Mouse (Mus musculus): ENCODE measurements at regions not wholly inside any gene's neighbourhood (a gene's known extent, or its start where the extent isn't known, plus 50 kb on each side); places are given as distances from the start of the nearest gene placed in this dataset.

DNA sequence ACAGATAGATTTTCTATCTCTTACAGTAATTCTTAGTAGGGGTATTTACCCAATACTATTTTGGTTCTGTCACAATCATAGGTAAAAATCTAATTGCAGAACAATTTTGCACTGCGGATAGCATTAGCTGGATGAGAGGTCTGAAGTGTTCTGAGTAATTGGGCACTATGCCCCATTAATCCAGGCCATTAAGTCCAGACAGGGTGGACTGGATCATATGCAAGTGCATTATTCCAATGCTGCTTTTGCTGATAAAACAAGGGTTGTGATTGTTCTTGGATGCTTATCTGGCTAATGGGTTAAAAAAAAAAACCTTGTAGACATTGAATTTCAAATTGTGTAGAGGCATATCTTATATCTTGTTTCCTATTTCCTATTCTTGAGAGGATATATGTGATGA is 1732.6 kb upstream of the Gm6569 start:
- Histone ChIP-seq H3K9me3 (replicated peaks; ENCODE audit: low read length) (no peaks in the 10 kb centered on the region), H3K36me3 (ENCODE audit: insufficient read depth, low read length) (no peaks in the 10 kb centered on the region), H3K4me2 (ENCODE audit: low read length) (no peak overlapping the region), H3K4me1 (replicated peaks; ENCODE audit: insufficient read depth, low read length) (no peaks in the 10 kb centered on the region), H3K27ac (no peak overlapping the region), H3K27me3 (ENCODE audit: insufficient read depth, low read length) (no peaks in the 10 kb centered on the region), H3K9ac (ENCODE audit: low read depth, low read length) (no peak overlapping the region), H3K4me3 (replicated peaks; ENCODE audit: low read depth, low read length) (no peak overlapping the region)
- DNase-seq (ENCODE audit: low spot score) (no peak), ATAC-seq (replicated peaks; ENCODE audit: low FRiP score, low read depth) (no peak)
- no peak for TF ChIP-seq CTCF (IDR thresholded peaks at IDR 0.05; ENCODE audit: low read depth)
- WGBS = 63% methylated on average over 1 of the region's 1 CpGs

DNA sequence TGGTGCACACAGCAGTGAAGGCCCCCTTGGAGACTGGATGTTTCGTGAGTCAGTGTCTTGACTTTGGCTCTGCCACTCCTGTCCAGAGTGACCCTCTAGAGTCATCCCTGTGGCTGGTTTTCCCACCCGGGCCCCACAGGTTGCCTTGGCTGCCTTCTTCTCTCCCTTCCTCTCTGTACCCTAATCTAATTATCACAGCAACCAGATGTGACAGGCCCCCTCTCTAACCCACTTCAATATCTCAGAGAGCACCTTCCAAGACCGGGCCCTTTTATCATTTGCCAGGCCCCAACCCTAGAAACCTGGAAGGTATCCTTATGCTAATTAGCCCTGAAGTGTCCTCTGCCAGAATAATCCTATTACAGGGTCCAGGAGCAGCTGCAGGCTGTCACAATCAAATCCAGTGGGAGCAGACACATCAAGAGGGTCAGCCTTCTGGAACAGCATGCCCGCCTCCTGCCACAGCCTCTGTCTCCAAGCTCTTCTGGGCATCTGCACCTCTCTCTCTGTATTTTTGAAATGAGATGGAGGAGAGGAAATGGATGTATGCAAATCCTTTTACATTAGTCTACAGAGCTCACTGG is 1728.4 kb upstream of the Gm6569 start:
- H3K36me3 ChIP-seq (ENCODE audit: insufficient read depth, low read length) = no peaks in the 10 kb centered on the region
- no peaks in the 10 kb centered on the region for H3K27me3 ChIP-seq (ENCODE audit: insufficient read depth, low read length)
- no peak overlapping the region for H3K4me2 ChIP-seq (ENCODE audit: low read length)
- WGBS = 57% methylated on average over 4 of the region's 4 CpGs
- no peak overlapping the region for H3K4me3 ChIP-seq (replicated peaks; ENCODE audit: low read depth, low read length)
- H3K9ac ChIP-seq (ENCODE audit: low read depth, low read length) = no peak overlapping the region
- H3K27ac ChIP-seq = no peak overlapping the region
- no peaks in the 10 kb centered on the region for H3K4me1 ChIP-seq (replicated peaks; ENCODE audit: insufficient read depth, low read length)
- DNase-seq (ENCODE audit: low spot score) = peak; percentile 1
- no peak for TF ChIP-seq CTCF (IDR thresholded peaks at IDR 0.05; ENCODE audit: low read depth)
- no peaks in the 10 kb centered on the region for H3K9me3 ChIP-seq (replicated peaks; ENCODE audit: low read length)
- no peak for ATAC-seq (replicated peaks; ENCODE audit: low FRiP score, low read depth)

DNA sequence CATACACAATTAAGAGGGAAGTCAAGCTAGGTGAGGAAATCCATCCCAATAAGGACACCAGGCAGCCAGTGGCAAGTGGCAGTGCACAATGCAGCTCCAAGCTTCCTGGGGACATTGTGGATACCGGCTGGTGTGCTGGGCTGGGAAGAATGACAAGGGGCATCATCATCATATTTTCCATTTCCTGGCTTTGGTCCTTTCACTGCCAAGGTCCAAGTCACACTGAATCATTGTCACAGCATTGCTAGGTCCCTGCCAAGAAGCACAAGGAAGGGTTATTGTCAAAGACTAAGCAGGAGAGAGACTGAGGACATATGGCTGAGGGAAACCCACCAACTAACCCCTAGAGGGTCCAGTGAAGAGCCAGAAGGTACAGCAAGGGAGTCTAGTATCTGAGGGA is 1723.8 kb upstream of the Gm6569 start:
- 76% methylated on average over 1 of the region's 1 CpGs for WGBS
- H3K4me2 ChIP-seq (ENCODE audit: low read length) = no peak overlapping the region
- H3K27ac ChIP-seq = no peak overlapping the region
- H3K36me3 ChIP-seq (ENCODE audit: insufficient read depth, low read length) = no peaks in the 10 kb centered on the region
- H3K4me1 ChIP-seq (replicated peaks; ENCODE audit: insufficient read depth, low read length) = no peaks in the 10 kb centered on the region
- ATAC-seq (replicated peaks; ENCODE audit: low FRiP score, low read depth) (no peak), DNase-seq (ENCODE audit: low spot score) (no peak)
- H3K9me3 ChIP-seq (replicated peaks; ENCODE audit: low read length) = no peaks in the 10 kb centered on the region
- no peaks in the 10 kb centered on the region for H3K27me3 ChIP-seq (ENCODE audit: insufficient read depth, low read length)
- H3K4me3 ChIP-seq (replicated peaks; ENCODE audit: low read depth, low read length) = no peak overlapping the region
- H3K9ac ChIP-seq (ENCODE audit: low read depth, low read length) = no peak overlapping the region
- no peak for TF ChIP-seq CTCF (IDR thresholded peaks at IDR 0.05; ENCODE audit: low read depth)

DNA sequence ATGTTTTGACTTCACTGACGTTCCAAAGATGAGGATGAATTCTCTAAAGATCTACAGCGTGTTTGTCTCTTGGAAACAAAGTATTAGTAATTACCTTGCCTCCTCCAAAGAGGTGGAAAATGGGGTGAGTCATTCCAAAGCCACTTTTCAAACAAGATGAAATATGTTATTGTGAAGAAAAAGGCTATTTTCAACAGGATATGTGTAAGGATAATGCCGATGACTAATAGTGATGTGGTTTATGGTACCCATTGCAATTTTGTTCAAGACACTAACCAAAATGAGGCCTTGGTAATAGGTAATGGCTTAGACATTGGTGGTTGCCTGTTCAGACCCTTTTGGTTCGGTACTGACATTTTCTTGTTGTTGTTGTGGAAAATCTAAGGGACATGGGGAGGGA is 1717.6 kb upstream of the Gm6569 start:
- Histone ChIP-seq H3K4me2 (ENCODE audit: low read length) (no peak overlapping the region), H3K36me3 (ENCODE audit: insufficient read depth, low read length) (no peaks in the 10 kb centered on the region), H3K9me3 (replicated peaks; ENCODE audit: low read length) (no peaks in the 10 kb centered on the region), H3K27me3 (ENCODE audit: insufficient read depth, low read length) (no peaks in the 10 kb centered on the region), H3K4me3 (replicated peaks; ENCODE audit: low read depth, low read length) (no peak overlapping the region), H3K9ac (ENCODE audit: low read depth, low read length) (no peak overlapping the region), H3K4me1 (replicated peaks; ENCODE audit: insufficient read depth, low read length) (no peaks in the 10 kb centered on the region), H3K27ac (no peak overlapping the region)
- no peak for ATAC-seq (replicated peaks; ENCODE audit: low FRiP score, low read depth)
- 73% methylated on average over 4 of the region's 4 CpGs for WGBS
- no peak for DNase-seq (ENCODE audit: low spot score)
- no peak for TF ChIP-seq CTCF (IDR thresholded peaks at IDR 0.05; ENCODE audit: low read depth)

DNA sequence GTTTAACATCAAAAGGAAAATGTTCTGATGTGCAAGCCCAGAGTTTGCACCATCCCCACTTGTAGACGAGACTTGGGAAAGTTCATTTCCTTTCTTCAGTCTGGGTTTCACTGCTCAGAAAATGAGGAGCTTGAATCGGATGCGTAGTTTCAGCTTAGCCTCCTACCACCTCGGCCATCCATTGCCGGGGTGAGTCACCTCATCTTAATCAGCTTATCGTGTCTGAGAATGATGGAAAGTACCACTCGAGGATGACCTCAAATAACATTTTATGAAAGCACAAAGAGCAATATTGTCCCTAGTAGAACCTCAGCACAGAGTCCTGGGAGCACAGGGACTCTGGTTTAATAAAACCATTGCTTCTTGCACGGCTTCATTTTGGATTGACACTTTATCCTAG is 1700.1 kb upstream of the Gm6569 start:
- H3K9me3 ChIP-seq (replicated peaks; ENCODE audit: low read length) = no peaks in the 10 kb centered on the region
- WGBS = 81% methylated on average over 8 of the region's 8 CpGs
- H3K27me3 ChIP-seq (ENCODE audit: insufficient read depth, low read length) = no peaks in the 10 kb centered on the region
- no peaks in the 10 kb centered on the region for H3K36me3 ChIP-seq (ENCODE audit: insufficient read depth, low read length)
- no peak for DNase-seq (ENCODE audit: low spot score)
- no peak overlapping the region for H3K4me2 ChIP-seq (ENCODE audit: low read length)
- H3K4me1 ChIP-seq (replicated peaks; ENCODE audit: insufficient read depth, low read length) = no peaks in the 10 kb centered on the region
- no peak overlapping the region for H3K27ac ChIP-seq
- no peak for TF ChIP-seq CTCF (IDR thresholded peaks at IDR 0.05; ENCODE audit: low read depth)
- H3K4me3 ChIP-seq (replicated peaks; ENCODE audit: low read depth, low read length) = no peak overlapping the region
- no peak for ATAC-seq (replicated peaks; ENCODE audit: low FRiP score, low read depth)
- no peak overlapping the region for H3K9ac ChIP-seq (ENCODE audit: low read depth, low read length)

DNA sequence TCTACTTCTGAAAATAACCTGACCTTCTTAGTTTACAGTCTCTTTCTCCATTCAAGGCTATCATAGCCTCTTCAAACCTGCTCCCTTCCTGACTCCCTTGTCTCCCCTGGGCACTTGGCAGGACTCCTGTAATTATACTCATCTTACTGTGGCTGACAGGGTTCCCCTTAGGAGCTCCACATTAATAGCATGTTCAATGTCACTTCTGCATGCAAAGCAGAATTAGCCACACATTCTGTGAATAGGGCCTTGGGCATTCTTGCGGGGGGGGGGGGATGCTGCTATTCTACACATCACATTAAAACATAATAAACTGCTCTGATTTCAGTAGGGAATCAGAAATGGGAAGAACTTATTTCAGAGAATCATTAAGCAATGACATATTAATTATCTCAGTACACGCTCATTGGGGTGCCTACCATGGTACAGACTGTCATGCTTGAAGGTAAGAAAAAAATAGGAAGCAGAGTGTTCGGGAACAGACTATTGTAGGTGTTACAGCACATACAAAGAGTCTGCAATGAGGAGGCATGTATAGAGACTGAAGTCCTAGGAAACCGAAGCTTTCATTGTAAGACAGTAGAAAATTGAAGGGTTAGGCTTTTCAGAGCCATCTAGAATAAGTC is 1698.3 kb upstream of the Gm6569 start:
- Histone ChIP-seq H3K4me1 (replicated peaks; ENCODE audit: insufficient read depth, low read length) (no peaks in the 10 kb centered on the region), H3K4me3 (replicated peaks; ENCODE audit: low read depth, low read length) (no peak overlapping the region), H3K4me2 (ENCODE audit: low read length) (no peak overlapping the region), H3K9ac (ENCODE audit: low read depth, low read length) (no peak overlapping the region), H3K36me3 (ENCODE audit: insufficient read depth, low read length) (no peaks in the 10 kb centered on the region), H3K9me3 (replicated peaks; ENCODE audit: low read length) (no peaks in the 10 kb centered on the region), H3K27me3 (ENCODE audit: insufficient read depth, low read length) (no peaks in the 10 kb centered on the region), H3K27ac (no peak overlapping the region)
- no peak for ATAC-seq (replicated peaks; ENCODE audit: low FRiP score, low read depth)
- no peak for DNase-seq (ENCODE audit: low spot score)
- whole genome bisulfite sequencing = 90% methylated on average over 4 of the region's 4 CpGs
- no peak for TF ChIP-seq CTCF (IDR thresholded peaks at IDR 0.05; ENCODE audit: low read depth)

DNA sequence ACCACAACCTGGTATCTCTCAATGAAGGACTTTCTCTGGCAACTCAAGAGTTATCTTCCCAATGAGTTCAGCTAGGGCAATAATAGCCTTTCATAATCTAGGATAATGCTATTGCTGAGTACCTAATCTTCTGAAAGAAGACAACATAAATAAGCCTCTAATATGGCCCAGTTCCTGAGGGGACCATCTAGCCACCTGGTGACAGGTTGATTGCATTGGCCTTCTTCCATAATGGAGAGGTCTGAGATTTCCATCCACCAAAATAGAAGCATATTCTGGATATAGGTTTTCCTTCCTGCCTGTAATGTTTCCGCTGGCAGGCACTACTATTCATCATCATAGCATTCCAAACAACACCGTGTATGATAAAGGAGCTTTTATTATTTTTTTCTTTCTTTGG is 1694.2 kb upstream of the Gm6569 start:
- TF ChIP-seq CTCF (IDR thresholded peaks at IDR 0.05; ENCODE audit: low read depth) = no peak
- no peaks in the 10 kb centered on the region for H3K36me3 ChIP-seq (ENCODE audit: insufficient read depth, low read length)
- no peaks in the 10 kb centered on the region for H3K9me3 ChIP-seq (replicated peaks; ENCODE audit: low read length)
- no peak overlapping the region for H3K9ac ChIP-seq (ENCODE audit: low read depth, low read length)
- ATAC-seq (replicated peaks; ENCODE audit: low FRiP score, low read depth) (no peak), DNase-seq (ENCODE audit: low spot score) (no peak)
- no peaks in the 10 kb centered on the region for H3K4me1 ChIP-seq (replicated peaks; ENCODE audit: insufficient read depth, low read length)
- no peak overlapping the region for H3K4me2 ChIP-seq (ENCODE audit: low read length)
- H3K27me3 ChIP-seq (ENCODE audit: insufficient read depth, low read length) = no peaks in the 10 kb centered on the region
- no peak overlapping the region for H3K4me3 ChIP-seq (replicated peaks; ENCODE audit: low read depth, low read length)
- no peak overlapping the region for H3K27ac ChIP-seq
- WGBS = 75% methylated on average over 2 of the region's 2 CpGs

All from kidney, postnatal 0 days (tissue).